Mouse (Mus musculus) adrenal gland, postnatal 4 days (tissue): Measurements from ENCODE around the gene Crocc. TPM values are rescaled to one million over a fixed set of nuclear protein-coding genes. Genes with fewer than 3 reads are reported as not detected.

Experiments
- DNase-seq, 2 experiments: peaks; one replicate each; pipeline ENCODE4 v3.0.0; 2021 to 2022; ENCODE audit warnings: low spot score in 2 of 2, mixed read lengths in 2 of 2
- total RNA-seq, 2 experiments: library from RNA; stranded (reverse); gene quantifications; 2 replicates each; pipeline ENCODE4 v1.2.3; 2021

The Crocc gene
- total RNA-seq, 2 experiments from 2014 or later: 16.3 to 24.0 TPM

DNA sequence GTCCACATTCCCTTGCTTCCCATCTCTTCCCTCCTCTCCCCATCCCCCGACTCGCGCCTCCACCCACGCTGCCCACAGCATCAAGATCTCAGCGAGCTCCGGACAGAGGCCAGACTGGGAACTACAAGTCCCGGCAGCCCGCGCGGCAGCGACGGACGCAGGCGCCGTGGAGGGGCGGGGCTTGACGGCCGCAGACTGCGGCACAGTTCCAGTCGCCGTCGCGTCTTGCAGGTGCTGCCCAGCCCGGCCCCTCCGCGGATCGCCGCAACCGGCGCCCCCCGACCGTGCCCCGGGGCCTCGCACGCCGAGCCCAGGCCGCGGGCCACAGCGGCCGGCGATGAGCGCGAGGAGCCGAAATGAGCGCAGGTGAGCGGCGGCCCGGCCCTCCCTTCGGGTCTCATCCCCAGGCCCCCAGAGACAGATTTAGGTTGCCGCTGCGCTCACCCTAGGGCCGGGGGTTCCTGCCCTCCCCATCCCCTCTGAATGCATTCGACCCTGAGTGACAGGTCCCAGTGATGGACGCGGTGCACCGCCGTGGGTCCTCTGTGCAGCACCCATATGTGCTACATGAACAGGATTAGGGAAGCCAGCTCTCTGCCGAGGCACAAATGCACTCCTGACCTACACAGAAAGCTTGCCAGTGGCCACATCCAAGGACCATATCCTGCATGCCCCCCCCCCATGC is 73.5 kb downstream of the Crocc start, which contains the start of gene Atp13a2:
Gene Atp13a2, plus strand, starts transcription at position 163 of the 685 bp plus-strand sequence.
- DNase-seq: peak; percentile 75 to 81

DNA sequence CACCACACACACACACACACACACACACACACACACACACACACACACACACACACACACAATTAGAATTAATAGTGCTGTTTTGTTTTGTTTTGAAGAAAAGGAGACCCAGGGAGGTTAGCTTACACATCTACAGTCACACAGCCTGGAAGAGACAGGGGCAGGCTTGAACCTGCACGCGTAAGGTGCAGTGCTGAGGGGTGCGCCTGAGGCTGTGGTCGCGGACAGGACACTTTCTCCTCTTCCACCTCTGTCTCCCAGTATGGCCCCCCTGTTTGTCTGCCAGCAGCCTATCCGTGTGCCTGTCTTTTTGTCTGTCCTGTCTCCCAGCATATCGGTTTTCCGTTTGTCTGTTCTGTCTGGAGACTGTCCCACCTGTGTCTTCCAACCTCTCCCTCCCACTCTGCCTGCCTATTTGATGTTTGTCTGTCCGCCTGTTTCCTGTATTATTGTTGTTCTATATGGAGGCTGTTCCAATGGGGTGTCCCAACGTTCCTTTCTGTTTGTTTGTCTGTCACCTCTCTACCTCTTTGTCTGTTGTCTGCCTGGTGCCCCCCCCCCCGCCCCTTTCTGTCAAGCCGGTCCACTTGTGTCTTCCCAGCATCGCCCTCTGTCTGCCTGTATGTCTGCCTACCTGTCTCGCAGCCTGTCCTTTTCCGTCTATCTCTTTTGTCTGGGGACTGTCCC is 74.2 kb downstream of the Crocc start:
- no peak for DNase-seq

DNA sequence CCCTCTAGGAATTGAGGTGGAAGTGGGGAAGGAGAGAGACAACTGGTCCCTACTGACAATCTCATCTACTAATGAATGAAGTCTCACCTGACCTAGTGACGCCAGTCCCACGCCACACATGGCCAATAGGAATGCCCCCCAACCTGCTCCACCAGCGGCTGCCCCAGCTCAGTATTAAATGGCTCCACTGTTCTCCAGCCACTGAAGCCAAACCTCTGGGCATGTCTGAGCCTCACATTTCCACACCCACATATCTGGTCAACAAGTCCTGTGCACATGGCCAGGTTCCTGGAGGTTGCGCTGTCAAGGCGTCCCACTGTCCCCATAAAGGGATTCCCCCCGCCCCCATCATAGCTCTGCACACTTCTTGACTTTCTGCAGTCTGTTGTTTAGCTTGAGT is 75.8 kb downstream of the Crocc start:
- DNase-seq: no peak

DNA sequence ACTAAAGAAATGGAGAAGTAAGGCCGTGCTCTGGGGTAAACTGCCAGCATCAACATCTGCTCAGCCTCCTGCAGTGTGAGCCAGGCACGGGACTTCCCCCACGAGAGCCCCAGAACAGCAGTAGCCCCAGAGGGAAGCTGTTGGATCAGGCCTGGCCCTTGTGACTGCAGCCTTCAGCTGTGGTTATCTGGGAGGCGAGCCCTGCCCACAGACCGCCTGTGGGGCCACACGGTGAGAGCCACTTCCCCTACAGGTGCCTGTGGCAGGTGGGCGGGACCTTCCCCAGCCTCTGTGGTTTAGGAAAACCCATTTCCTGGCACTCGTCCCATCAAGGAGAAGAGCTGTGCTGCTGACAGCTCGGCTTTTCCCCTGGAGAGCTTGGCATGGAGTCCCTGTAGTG is 76.9 kb downstream of the Crocc start:
- DNase-seq: no peak

DNA sequence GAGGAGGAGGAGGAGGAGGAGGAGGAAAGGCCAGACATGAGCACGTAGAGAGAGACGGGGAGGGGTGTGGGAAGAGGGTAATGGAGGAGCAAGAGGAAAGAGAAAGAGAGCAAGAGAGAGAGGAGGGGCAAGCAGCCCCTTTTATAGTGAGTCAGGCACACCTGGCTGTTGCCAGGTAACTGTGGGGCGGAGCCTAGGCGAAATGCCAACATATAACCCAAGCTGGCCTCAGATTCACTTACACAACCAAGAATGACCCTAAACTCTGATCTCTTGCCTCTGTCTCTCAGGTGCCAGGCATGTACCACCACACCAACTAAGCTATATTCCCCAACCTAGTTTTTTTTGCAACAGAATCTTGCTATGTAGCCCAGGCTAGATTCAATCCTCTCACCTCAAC is 77.5 kb downstream of the Crocc start:
- no peak for DNase-seq

DNA sequence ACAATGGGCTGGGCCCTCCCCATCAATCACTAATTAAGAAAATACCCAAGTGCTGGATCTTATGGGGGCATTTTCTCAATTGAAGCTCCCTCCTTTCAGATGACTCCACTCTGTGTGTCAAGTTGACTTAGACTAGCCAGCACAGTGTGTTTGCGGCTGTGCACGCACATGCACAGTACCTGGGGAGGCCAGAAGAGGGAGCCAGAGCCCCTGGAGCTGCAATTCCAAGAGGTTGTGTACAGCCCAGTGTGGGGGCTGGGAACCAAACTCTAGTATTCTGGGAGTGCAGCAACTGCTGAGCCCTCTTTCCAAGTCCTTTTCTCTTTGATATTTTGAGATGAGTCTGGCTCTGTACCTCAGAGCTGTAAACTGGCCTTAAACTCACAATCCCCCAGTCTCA is 78.7 kb downstream of the Crocc start:
- no peak for DNase-seq

DNA sequence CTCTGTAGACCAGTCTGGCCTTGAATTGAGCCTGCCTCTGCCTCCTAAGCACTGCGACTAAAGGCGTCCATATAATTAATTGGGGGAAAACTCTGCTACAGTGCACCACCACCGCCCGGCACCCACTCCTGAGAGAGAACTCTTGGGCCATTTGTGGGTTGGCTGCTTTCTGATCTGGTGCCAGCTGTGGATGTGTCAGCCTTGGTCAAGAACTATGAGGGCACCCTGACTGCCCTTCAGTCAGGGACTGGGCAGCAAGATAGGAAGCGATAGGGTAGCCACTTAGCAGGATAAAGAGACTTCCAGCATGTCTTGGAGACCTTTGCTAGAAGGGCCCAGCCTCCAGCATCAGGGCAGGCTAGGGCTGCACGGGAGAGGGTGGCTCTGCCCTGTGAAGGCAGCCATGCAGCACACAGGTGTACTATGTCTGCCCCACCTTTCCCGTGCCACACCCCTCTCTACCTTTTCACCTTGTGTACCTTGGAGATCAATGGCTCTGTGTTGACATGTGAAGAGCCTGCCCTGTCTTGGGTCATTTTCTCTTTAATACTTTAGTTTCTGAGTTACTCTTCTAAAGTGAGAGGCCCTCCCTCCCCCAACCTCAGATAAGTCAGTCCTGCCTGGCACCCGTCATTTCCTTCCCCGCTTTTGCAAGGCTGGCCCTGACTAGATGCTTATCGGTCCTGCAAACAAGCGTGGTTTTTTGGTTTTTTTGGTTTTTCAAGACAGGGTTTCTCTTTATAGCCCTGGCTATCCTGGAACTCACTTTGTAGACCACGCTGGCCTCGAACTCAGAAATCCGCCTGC is 82.3 kb downstream of the Crocc start:
- DNase-seq: no peak

DNA sequence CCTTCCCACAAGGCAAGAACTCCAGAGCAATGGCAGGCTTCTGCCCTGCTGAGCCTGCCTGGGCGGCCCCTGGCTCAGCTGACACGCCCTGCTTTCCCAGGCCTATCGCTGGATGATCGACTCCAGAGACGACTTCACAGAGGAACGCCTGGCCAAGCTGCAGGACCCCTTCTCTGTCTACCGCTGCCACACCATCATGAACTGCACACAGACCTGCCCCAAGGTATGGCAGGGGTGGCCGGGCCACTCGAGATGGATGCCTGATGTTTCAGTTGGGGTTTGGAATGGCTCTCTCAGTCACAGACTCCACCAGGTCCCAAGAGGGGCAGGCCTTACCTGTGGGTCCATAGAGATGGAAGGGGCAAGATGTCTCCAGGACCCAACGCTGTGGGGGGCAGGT is 83.1 kb downstream of the Crocc start:
- DNase-seq: no peak

DNA sequence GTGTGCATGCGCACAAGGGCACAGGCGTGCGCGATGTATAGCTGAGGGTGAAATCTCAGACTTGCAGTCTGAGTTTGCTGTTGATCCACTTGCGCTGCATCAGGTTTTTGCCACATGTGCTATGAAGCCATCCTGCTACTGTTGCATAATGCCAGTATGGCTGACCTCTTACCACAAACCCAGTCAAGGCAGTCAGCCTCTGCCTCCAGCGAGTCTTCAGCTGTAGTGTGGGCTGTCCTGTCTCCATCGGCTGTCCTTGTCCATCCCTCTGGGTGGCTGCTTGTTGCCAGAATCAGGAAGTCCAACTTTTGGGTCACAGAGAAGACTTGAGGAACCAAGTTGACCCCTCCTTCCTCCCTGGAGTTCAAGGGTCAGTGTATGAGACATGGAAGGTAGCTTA is 85.0 kb downstream of the Crocc start:
- DNase-seq: no peak

DNA sequence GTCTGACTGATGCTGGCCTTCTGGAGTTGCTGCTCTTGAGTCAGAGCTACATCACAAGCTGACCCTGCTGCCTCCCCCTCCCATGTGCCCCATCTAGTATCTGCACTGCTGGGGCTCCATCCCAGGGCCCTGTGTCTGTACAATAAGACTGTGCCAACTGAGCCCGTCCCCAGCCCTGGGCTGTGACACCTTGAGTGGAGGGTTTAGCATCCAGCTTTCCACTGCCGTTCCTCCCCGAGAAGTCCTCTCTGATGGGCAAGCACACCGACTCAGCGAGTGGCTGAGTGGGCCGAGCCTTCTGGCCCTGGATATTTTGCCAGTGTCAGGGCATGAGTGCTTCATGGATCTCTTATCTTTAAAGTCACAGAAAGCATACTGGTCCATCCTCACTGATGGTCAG is 85.9 kb downstream of the Crocc start:
- no peak for DNase-seq

DNA sequence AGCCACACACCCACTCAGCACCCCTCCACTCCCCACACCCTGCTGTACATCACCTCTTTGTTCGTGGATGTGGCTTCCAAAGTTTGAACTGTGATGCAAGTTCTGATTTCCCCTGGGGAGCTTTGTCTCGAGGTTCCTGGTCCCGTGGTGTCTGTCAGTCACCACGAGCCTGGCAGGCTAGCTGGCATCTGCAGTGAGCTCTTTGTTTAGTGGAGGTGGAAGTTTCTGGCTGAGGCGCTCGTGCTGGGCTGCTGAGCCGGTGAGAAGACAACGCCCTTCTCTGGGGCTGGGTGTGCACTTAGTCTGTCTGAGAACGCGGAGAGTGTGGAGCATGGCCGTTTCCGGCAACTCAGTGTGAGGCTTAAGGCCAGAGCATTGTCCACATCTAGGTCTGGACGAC is 88.7 kb downstream of the Crocc start:
- no peak for DNase-seq

DNA sequence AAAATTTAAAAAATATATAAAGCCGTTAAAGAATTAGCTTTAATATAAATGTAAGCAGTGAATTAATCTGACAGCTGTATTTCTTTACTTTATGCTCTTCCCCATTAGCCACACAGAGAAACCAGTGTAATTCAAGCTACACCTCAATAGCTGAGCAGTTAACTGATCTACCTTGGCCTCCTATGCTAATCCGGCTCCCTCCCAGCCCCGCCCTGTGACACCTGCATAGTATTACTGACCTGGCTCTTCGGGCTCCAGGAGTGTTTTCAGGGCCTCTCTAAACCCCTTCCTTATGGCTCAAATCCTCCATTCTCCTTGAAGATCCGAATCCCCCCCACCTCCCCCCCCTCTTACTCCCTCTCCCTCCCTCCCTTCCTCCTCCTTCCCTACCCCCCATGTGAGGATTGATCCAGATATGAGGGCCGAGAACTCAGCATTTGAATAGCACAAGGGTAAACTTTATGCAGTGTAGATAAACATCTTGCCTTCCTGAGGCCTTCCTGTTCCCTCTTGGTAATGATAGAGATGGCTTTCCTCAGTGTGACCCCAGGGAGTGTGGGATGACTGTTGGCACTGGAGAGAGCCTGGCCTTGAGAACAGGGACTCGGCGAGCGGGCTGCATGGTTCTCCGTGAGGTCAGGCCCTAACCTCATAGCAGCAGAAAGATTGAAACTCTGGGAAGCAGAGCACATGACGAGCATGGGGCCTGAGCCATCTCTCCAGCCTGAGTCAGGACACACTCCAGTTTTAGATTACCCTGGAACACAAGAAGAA is 92.8 kb downstream of the Crocc start:
- no peak for DNase-seq

Other genes starting within 250 kb of the Crocc start
- not detected for gene Padi3, start 249.9 kb downstream of the Crocc start, total RNA-seq
- not detected for gene Padi1, start 214.8 kb downstream of the Crocc start, total RNA-seq
- 1 to 10 TPM; 6.7 to 9.5 TPM for gene Padi2, start 154.2 kb downstream of the Crocc start, total RNA-seq
- gene Sdhb, start 99.3 kb downstream of the Crocc start, total RNA-seq: 100 to 1,000 TPM; 271 to 305 TPM
- 10 to 100 TPM; 58.8 to 63.5 TPM for gene Atp13a2, start 73.7 kb downstream of the Crocc start, total RNA-seq
- 100 to 1,000 TPM in 1 of 2 experiments, 10 to 100 TPM in 1; 98.0 to 106 TPM for gene Mfap2, start 50.1 kb downstream of the Crocc start, total RNA-seq
- 10 to 100 TPM; 66.0 to 69.1 TPM for gene Necap2, start 17.8 kb upstream of the Crocc start, total RNA-seq
- gene Spata21, start 27.8 kb upstream of the Crocc start, total RNA-seq: under 1 TPM; 0.68 to 0.81 TPM
- 100 to 1,000 TPM; 115 to 132 TPM for gene Szrd1, start 79.2 kb upstream of the Crocc start, total RNA-seq
- gene Fbxo42, start 87.4 kb upstream of the Crocc start, total RNA-seq: 10 to 100 TPM; 25.3 to 25.9 TPM
- gene Rsg1, start 153.4 kb upstream of the Crocc start, total RNA-seq: 1 to 10 TPM; 2.5 to 2.7 TPM
- 10 to 100 TPM; 37.5 to 39.2 TPM for gene Arhgef19, start 178.9 kb upstream of the Crocc start, total RNA-seq
- 10 to 100 TPM; 19.0 to 21.5 TPM for gene Epha2, start 240.7 kb upstream of the Crocc start, total RNA-seq